Mouse (Mus musculus): ENCODE results near the gene Olfr1046.
"Not testable (repeated sequence)": the region's sequence is repeated elsewhere in the genome, so short reads cannot be mapped to it uniquely, and the experiment has no call there.

The Olfr1046 gene

GRCm38 (mm10) chr2:86219214-86219613 is at the start of gene Olfr1046:
Olfr1046 (minus strand) TSS chr2:86219314.
- no peak for DNase-seq

DNA sequence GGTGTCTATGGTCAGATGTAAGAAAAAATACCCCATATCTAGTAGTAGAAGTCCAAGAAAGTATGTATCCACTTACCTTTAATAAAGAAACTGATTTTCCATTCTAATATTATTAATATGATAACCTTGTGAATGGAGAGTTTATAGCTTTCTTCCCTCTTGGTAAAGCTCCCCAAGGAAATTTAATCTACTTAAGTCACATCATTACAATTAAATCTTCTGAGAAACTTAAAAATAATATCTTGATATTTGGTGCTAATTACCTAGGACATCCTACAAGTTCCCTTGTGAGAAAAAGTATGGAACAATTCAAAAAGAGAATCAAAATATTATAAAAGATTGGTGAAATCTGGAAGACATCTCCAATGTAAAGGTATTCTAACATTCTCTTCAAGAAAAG is 39.1 kb upstream of the Olfr1046 start, which contains the start of gene Olfr1049:
Gene Olfr1049, minus strand, starts transcription at position 101 of the 400 bp plus-strand sequence.
- not testable (repeated sequence) for DNase-seq

- no peak for DNase-seq
Observed at GRCm38 (mm10) chr2:86240189-86240588, 21.1 kb upstream of the Olfr1046 start, which contains the start of gene Olfr1048. Olfr1048 (minus strand) TSS chr2:86240289.

GRCm38 (mm10) chr2:86231301-86231700 is 12.2 kb upstream of the Olfr1046 start, which contains the start of gene Olfr1047:
Olfr1047 (minus strand) TSS chr2:86231401.
- DNase-seq = no peak

DNA sequence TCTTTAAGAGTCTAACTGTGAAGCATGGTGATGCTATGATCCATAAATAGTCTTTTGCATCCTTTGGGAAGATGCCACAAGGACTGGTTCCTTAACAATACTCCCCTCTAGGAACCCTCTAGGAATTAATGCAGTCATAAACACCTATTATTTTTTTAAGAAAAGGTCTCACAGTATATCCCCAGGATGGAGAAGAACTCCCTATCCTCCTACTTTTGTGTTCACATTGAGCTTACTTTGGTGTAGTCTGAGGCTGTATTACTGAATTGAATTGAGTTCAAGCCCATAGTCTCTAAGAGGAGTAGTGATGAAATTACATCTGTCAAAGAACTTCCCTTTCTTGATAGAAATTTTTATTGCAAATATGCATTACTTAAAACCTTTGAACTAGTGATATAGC is 16.2 kb downstream of the Olfr1046 start, which contains the start of gene Olfr1045:
Gene Olfr1045, minus strand, starts transcription at position 101 of the 400 bp plus-strand sequence.
- no peak for DNase-seq

GRCm38 (mm10) chr2:86195863-86196262 is 23.3 kb downstream of the Olfr1046 start:
- no peak for DNase-seq

- DNase-seq = no peak
Observed at GRCm38 (mm10) chr2:86185583-86185982, 33.5 kb downstream of the Olfr1046 start, which contains the start of gene Olfr52. Olfr52 (minus strand) TSS chr2:86185683.

DNA sequence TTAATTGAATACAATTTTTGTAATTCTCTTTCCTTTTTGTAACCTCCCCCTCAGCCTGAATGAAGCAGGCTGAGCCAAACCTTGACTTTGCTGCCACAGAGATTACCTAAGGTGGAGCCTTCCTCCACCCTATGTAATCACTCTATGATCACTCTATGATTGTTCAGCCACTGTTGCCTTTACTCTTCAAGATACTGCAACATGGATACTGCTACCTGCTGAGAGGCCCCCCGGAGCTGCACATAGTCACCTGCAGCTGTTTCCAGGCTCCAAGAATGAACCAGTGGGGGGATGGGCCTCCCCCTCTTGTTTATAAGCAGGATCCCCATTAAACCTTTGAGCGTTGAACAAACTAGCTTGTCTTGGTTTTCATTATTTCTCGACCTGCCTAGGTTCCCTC is 39.2 kb downstream of the Olfr1046 start:
- no peak for DNase-seq

DNA sequence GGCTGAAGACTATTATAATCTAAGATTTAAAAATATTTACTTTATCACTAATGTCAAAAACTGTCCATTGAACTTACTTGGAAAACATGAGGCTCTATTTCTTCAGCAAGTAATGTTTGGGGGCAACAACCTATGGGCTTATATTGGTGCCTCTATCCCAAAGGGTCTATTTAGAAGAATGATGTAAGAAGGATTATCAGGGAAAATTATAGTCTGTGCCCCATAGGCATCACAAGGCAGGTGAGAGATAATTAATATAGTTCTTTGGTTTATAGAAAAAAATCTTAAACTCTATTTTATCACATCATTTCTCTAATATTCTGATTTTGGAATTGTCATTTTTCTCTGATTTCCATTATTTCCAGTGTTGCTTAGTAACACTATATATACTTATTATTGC is 41.4 kb downstream of the Olfr1046 start, which contains the start of gene Olfr1044:
Gene Olfr1044, minus strand, starts transcription at position 101 of the 400 bp plus-strand sequence.
- DNase-seq = no peak

DNA sequence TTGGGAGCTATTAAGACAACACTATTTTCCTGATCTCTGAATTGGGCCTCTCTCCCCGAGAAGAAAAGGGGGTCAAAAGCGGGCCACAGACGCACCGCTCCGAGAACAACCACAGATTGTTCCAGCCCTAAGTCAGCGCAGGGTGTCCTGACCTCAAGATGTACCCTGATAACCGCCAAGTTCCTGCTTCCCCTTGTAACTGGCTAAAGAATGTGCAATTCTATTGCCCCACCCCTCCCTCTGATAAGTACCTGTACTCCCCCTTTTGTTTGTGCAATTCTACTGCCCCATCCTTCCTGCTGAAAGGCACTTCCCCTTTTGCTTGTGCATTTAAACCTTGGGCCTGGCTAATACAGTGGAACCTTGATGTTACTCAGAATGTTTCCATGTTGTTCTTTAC is 43.7 kb downstream of the Olfr1046 start:
- not testable (repeated sequence) for DNase-seq

- no peak for DNase-seq
Observed at GRCm38 (mm10) chr2:86167422-86167821, 51.7 kb downstream of the Olfr1046 start, which contains the start of gene Olfr1043. Olfr1043 (minus strand) TSS chr2:86167522.

All from cerebellum, adult 9-11 months (tissue).